Mouse (Mus musculus) erythroblast, embryonic 14.5 days (primary cell): ENCODE results near the gene Bzw1.

ENCODE experiments used
- GATA1 ChIP-seq: IDR thresholded peaks from 2 replicates; pipeline ENCODE4 v1.6.1; 2012; ENCODE audit warnings: low read length, inconsistent platforms, mixed read lengths
- TAL1 ChIP-seq: IDR thresholded peaks from 3 replicates; pipeline ENCODE4 v1.6.1; 2012; ENCODE audit warnings: low read length, inconsistent platforms, mixed read lengths

GRCm38 (mm10) chr1:58392652-58393283, at the start of gene Bzw1:
- TF ChIP-seq TAL1 = no peak
- no peak for TF ChIP-seq GATA1
